Mouse (Mus musculus): ENCODE results near the gene Tex33.

DNA sequence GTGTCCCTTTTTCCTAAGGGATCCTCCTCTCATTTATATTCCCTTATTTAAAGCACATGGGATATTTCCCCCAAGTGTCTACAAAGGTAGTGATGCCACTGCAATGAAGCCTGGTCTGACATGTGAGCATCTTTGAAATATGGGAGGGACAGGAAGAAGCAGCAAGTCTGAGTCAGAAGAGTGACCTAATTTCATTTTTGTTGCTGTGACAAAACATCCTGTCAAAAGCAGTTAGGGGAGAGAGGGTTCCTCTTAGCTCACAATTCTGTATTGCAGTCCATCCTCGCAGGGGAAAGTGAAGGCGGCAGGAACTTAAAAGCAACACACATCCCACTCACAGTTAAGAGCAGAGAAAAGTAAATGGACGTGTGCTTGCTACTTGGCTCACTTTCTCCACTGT is 4.9 kb downstream of the Tex33 start:
- no peak for TF ChIP-seq POLR2A (IDR thresholded peaks at IDR 0.05; ENCODE audit: borderline replicate concordance, extremely low read depth, low read depth, low read length)
- no peak for TF ChIP-seq CTCF (IDR thresholded peaks at IDR 0.05; ENCODE audit: insufficient read depth, low read length)
